Mouse (Mus musculus) embryo, embryonic 10 days (tissue): ENCODE results near the gene Fgf11.

ENCODE experiments used
- DNase-seq: peaks from one replicate; pipeline ENCODE4 v3.0.0-alpha.2; 2015; ENCODE audit warnings: low spot score

Fgf11 gene

DNA sequence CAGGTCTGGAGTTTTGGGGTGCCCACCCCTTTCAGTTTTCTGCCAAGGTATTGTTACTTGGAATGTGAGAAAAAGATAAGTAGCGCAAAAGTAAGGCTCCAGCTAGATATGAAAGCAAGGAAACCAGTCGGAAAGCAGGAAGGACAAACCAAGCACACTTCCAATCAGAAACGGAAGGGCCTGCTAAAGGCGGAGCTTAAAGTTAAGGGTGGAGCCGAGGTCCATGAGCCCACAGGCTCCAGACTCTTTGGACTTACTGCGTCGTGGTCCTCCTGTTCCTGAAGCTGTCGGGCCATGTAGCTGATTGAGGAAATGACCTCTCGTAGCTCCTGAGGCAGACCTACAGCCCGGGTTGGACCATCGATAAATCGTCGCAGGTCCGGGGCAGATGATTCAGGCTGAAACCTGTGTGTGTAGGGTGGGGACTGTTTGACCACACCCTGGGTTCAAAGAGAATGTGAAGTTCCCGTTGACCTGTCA lies 16.8 kb downstream of the Fgf11 start:
- DNase-seq = no peak

- DNase-seq = no peak
Observed at GRCm38 (mm10) chr11:69781828-69782227, 19.8 kb downstream of the Fgf11 start.

DNA sequence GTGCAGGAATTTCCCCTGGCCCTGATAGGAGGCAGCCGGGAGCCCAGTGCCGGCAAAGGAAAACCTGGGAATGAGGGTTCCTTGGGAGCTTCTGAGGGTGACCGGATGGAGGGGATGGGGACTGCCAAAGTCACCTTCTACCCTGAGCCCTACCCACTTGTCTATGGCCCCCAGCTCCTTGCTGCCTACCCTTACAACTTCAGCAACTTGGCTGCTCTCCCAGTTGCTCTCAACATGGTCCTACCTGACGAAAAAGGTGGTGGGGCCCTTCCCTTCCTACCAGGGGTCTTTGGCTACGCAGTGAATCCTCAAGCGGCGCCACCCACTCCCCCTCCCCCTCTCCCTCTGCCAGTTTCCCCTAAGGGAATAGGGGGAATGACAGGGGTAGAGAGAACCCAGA lies 22.7 kb downstream of the Fgf11 start:
- DNase-seq = no peak

GRCm38 (mm10) chr11:69778258-69778982 lies 23.2 kb downstream of the Fgf11 start:
- DNase-seq = no peak

DNA sequence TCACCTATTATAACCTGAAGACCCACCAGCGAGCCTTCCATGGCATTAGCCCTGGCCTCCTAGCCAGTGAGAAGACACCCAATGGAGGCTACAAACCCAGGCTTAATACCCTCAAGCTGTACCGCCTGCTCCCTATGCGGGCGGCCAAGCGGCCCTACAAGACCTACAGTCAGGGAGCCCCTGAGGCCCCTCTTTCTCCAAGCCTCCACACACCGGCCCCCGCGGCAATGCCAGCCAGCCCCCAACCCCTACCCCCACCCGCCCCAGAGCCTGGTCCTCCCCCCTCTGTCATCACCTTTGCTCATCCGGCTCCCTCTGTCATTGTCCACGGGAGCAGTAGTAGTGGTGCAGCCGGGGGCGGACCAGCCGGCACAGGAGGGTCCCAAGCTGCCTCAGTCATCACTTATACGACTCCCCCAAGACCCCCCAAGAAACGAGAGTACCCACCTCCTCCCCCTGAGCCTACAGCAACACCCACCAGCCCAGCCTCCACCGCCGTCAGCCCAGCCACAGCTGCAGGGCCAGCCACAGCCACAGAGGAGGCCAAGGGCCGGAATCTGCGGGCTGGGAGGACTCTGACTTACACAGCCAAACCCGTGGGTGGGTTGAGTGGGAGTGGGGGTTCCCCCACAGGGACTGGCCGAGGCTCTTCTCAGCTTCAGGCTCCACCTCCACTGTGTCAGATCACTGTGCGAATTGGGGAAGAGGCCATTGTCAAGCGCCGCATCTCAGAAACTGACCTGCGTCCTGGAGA lies 24.0 kb downstream of the Fgf11 start:
- DNase-seq = no peak

DNA sequence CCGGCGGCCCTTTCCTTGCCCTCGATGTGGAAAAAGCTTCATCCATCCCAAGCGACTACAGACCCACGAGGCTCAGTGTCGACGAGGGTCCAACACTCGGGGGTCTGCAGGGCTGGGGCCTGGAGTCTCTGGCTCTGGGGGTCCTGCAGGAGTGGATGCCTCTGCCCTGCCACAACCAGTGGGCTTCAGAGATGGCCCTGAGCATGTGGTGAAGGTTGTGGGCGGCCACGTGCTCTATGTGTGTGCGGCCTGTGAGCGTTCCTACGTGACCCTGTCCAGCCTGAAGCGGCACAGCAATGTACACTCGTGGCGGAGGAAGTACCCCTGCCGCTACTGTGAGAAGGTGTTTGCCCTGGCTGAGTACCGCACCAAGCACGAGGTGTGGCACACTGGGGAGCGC lies 25.2 kb downstream of the Fgf11 start:
- DNase-seq = no peak

- no peak for DNase-seq
Observed at GRCm38 (mm10) chr11:69775716-69776115, 25.9 kb downstream of the Fgf11 start.

DNA sequence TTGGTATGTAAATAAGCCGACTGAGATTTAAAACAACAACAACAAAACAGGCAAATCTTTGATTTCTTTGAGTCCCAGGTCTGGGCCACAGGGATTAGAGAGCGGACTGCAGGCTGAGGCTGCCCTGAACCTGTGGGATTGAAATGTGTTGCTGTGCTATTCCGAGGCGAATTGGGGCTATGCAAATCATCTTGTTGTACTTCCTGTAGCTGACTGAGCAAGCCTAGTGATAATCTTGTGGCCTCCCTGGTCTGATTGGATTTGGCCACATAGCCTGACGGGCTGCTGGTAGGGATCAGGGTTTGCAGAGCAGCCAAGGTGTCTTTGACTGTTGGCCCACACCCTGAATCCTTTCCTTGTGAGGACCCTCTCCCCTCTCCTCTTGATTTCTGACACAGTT lies 26.7 kb downstream of the Fgf11 start:
- no peak for DNase-seq

DNA sequence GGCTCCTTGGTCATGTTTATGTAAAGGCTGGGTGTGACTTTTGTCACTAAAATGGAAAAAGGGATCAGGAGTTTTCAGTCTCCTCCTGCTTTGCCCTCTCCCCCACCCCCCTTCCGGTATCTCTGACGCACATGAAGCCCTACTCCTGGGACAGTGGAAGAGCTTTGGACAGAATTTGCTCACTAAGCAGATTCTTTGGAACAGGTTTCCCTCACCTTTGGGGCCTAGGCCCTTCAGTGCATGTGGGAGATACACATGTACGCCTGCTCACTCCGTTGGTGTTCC lies 34.1 kb downstream of the Fgf11 start:
- no peak for DNase-seq

DNA sequence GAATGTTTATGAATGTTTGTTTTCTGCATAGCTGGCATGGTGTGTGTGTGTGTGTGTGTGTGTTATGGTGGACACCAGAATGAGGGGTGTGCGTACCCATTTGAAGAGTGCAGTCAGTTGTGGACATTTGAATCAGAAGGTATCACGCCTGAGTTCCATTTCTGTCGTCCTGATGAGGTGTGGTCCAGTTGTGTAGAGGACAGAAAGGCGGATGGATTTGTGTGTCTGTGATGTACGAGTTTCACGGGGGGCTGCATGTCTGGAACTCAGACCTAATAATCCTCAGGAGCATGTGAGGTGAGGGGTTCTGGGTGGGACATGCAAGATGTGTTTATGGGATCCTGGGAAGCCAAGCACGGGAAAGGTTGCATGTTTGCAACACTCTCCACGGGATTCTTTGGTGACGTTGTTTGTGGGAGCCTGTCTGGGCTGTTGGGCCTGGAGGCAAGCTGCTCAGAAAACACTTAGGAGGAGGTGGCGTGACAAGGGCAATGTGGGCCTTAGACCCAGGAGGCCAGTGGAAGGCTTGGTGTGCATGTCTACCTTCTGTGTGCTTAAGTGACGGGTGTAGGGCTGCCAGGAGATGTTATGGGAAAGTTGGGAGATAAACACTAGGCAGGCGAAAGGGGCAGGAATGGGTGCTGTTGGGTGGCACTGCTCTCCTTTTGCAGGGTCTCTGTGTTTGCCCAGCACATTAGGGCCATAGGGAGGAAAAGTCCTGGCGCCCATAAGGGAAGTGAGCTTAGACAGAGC lies 34.6 kb downstream of the Fgf11 start:
- no peak for DNase-seq

DNA sequence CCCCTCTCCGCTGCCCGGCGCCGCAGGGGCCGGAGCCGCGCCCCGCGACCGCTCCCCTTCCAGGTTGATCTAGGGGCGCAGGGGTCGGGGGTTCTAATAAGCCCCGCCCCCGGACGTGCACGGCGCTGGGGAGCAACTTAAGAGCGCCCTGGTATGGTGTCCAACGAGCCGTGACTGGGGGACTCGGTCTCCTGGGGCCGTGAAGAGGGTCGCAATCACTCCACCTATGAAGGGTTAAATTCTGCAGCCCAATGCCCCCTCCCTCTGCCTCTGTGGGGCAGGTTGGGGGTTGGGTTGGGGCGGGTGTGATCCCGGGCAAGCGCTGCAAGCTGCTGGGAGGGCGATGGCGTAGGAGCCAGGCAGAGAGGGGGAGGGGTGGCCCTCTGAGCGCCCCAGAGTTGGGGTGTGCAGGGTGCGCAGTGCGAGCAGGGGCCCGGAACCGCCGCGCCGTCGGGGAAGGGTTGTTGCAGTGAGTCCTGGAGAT lies 35.5 kb downstream of the Fgf11 start:
- peak; percentile 34 for DNase-seq

- DNase-seq = peak; percentile 38
Observed at GRCm38 (mm10) chr11:69765221-69766125, 36.2 kb downstream of the Fgf11 start, which contains the start of gene Zbtb4. Zbtb4 (plus strand) TSS chr11:69765912.

DNA sequence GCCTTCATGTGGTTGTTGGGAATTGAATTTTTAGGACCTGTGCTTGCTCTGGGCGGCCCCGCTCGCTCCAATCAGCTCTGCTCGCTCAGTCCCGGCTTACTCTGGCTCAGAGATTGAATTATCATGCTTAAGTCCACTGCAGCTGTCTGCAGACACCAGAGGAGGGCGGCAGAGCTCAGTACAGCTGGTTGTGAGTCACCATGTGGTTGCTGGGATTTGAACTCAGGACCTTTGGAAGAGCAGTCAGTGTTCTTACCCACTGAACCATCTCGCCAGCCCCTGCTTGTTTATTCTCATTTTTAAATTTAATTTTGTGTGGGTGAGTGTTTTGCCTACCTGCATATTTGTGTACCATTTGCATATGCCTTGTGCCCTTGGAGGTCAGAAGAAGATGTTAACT lies 38.1 kb downstream of the Fgf11 start:
- peak; percentile 29 for DNase-seq

DNA sequence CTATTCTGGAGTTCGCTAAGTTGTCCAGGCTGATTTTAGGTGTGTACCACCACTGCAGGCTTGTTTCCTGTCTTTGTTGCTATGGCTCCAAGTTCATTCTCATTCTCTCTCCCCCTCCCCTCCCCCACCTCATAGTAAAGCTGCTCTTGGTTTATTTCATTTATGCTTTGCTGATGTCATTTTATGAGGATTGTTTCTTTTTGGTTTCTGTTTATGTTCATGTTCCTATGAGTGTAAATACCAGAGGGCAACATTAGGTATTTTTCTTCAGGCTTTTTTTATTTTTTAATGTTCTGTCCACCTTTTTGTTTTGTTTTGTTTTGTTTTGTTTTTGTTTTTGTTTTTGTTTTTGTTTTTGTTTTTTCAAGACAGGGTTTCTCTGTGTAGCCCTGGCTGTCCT lies 39.8 kb downstream of the Fgf11 start, which contains the start of gene Slc35g3:
Gene Slc35g3 (minus strand): TSS at position 101 of the 400 bp plus-strand sequence.
- DNase-seq = no peak

DNA sequence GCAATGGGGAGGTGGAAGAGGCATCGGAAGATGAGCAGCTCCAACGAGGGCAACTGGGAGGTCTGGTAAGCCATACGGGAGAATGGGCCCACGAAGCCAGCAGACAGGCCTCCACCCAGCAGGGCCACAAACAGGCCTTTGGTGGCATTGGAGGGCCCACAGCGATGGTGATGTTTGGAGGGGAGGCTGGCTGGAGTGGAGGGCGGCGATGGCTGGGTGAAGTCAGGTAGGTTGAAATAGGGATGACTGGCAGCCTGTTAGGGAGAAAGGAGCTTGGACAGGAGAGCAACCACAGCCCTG lies 40.8 kb downstream of the Fgf11 start:
- no peak for DNase-seq

DNA sequence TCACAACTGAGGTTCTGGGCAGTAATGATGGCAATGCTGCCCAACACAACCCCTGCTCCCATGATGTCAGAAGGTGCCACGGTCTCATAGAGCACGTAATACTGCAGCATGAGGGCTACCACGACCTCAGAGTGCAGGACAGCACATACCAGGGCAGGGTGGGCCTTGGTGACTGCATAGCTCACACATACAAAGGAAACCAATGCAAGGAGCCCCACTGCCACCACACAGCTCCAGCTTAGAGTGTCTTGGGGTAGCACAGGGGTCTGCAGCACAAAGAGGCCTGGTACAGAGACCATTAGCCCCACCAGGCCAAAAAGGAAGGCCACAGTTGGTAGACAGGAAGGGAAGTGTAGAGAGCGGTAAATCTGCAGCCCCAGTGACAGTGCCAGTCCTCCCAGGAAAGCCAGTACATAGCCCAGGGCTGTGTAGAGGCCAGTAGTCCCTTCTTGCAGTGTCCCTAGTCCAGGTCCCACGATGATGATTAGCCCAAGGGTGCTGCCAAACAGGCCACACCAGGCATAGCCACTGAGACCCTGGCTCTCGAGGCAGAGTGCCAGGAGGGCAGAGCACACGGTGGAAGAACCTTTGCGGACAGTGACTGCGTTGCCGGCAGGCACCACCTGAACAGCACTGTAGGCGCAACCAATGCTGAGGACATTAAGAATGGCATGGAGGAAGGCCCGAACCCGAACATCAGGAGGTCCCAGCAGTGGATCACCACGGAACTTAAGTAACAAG lies 41.3 kb downstream of the Fgf11 start:
- DNase-seq = no peak

GRCm38 (mm10) chr11:69758971-69759721 lies 42.5 kb downstream of the Fgf11 start:
- DNase-seq = peak; percentile 96

DNA sequence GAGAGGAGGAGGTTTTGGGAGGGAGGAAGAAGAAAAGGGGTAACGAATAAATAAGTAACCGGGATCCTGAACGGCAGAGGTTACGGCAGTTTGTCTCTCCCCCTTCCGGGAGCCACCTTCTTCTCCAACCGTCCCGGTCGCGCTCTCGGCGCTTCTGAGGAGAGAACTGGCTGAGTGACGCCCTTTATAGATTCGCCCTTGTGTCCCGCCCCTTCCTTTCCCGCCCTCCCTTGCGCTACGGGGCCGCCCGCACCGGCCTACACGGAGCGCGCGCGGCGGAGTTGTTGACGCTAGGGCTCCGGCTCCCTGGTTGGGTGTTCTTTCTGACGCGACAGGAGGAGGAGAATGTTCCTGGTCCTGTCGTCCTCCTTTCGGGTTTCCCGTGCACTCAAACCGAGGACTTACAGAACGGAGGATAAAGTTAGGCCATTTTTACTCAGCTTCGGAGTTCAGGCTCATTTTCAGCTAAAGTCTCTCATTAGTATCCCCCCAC lies 43.1 kb downstream of the Fgf11 start, which contains the start of gene Polr2a:
Gene Polr2a (minus strand): TSS at position 160 of the 493 bp plus-strand sequence.
- peak; percentile 97 for DNase-seq

GRCm38 (mm10) chr11:69758090-69758456 lies 43.6 kb downstream of the Fgf11 start:
- peak; percentile 96 for DNase-seq
